Mouse (Mus musculus) G1E (cell line): Measurements from ENCODE around the gene Col6a1.

ENCODE experiments used
- CTCF ChIP-seq: IDR thresholded peaks from 2 replicates; pipeline ENCODE4 v1.5.1; 2012; ENCODE audit warnings: low read depth, low read length, inconsistent platforms, mixed read lengths
- GATA1 ChIP-seq: IDR thresholded peaks from 2 replicates; pipeline ENCODE4 v1.6.1; 2012; ENCODE audit warnings: borderline replicate concordance, low read length, inconsistent platforms, mixed read lengths
- GATA2 ChIP-seq: IDR thresholded peaks from 2 replicates; pipeline ENCODE4 v1.6.1; 2012; ENCODE audit warnings: low read depth, low read length, inconsistent platforms, borderline replicate concordance
- TAL1 ChIP-seq: conservative IDR thresholded peaks from 2 replicates; pipeline ENCODE4 v1.6.1; 2012; ENCODE audit warnings: low read depth, low read length, inconsistent platforms, mixed read lengths

DNA sequence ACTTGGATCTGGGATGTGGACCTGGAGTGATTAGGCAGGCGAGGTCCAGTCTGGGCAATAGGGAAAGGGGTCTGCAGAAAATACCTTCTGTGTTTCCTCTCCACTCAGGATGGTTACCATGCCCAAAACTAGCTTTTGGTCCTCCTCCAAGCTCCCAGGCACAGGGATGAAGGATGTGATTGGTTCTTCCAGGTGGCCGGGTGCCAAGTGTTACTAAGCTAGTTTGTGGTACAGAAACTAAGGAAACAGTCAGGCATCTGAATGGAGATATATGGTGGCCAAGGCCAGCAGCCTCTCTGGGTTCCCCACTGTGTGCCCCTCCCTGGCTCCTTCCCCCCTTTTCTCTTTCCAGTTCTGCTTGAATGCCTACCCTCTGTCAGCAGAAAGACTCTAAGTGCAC, 19.0 kb downstream of the Col6a1 start:
- no peak for TF ChIP-seq CTCF
- no peak for TF ChIP-seq GATA1
- TF ChIP-seq TAL1: no peak
- no peak for TF ChIP-seq GATA2
